Mouse (Mus musculus) lung, embryonic 16.5 days (tissue): ENCODE data around the gene Tram2. TPM values are rescaled to one million over a fixed set of nuclear protein-coding genes. Genes with fewer than 3 reads are reported as not detected.

ENCODE experiments used
- ATAC-seq: fragments of 200-750 bp; cut with Nextera tagmentation; 2 replicates; pipeline ENCODE4 v1.8.0; 2017; ENCODE audit warnings: low read depth, mild to moderate bottlenecking, moderate library complexity
- H3K27ac ChIP-seq: fragments of 300-500 bp; sonication (generic); 2 replicates; pipeline ENCODE4 v1.5.1; 2014; ENCODE audit warnings: mild to moderate bottlenecking, control low read depth, low read length
- H3K27me3 ChIP-seq: fragments of 300-500 bp; sonication (generic); 2 replicates; pipeline ENCODE4 v1.6.1; 2014; ENCODE audit warnings: low read depth, low read length, mixed read lengths; ENCODE audit not compliant: control insufficient read depth, insufficient read depth
- H3K36me3 ChIP-seq: fragments of 300-500 bp; sonication (generic); 2 replicates; pipeline ENCODE4 v1.6.1; 2014; ENCODE audit warnings: low read length; ENCODE audit not compliant: control insufficient read depth, insufficient read depth
- H3K4me1 ChIP-seq: fragments of 300-500 bp; sonication (generic); replicated peaks from 2 replicates; pipeline ENCODE4 v1.6.1; 2014; ENCODE audit warnings: low read length, mixed read lengths; ENCODE audit not compliant: control insufficient read depth, insufficient read depth
- H3K4me2 ChIP-seq: fragments of 300-500 bp; sonication (generic); 2 replicates; pipeline ENCODE4 v1.6.1; 2014; ENCODE audit warnings: low read depth, low read length, control low read depth
- H3K4me3 ChIP-seq: fragments of 300-500 bp; sonication (generic); 2 replicates; pipeline ENCODE4 v1.5.1; 2014; ENCODE audit warnings: mild to moderate bottlenecking, low read length, control low read depth
- H3K9ac ChIP-seq: fragments of 300-500 bp; sonication (generic); 2 replicates; pipeline ENCODE4 v1.6.1; 2014; ENCODE audit warnings: low read length, control low read depth
- H3K9me3 ChIP-seq: fragments of 300-500 bp; sonication (generic); 2 replicates; pipeline ENCODE4 v1.6.1; 2016; ENCODE audit warnings: low read length; ENCODE audit not compliant: control insufficient read depth
- WGBS: fragments of 180-500 bp; shearing (Covaris S2); extraction: QIAGEN DNeasy Blood & Tissue Kit; methylation state at CpG from one replicate; pipeline ENCODE4 v1.1.7; 2014; 5-methylcytosine and 5-hydroxymethylcytosine counted together
- polyA plus RNA-seq: library from polyadenylated mRNA; unstranded; fragments of >200 nt; fragmentation: Nextera tagmentation; extraction: Ambion mirVana; gene quantifications from 2 replicates; pipeline ENCODE4 v1.2.1, GENCODE M21; 2015

The Tram2 gene
- polyA plus RNA-seq, 1 experiment from 2014 or later, result 8.6 TPM

GRCm38 (mm10) chr1:21033792-21034119 lies 45.3 kb downstream of the Tram2 start:
- no peaks in the 10 kb centered on the region for H3K9me3 ChIP-seq
- no peaks in the 10 kb centered on the region for H3K36me3 ChIP-seq
- H3K9ac ChIP-seq, result no peak overlapping the region
- ATAC-seq, result no peak
- no peak overlapping the region for H3K27ac ChIP-seq
- no peak overlapping the region for H3K4me2 ChIP-seq
- no peak overlapping the region for H3K4me3 ChIP-seq
- 0 out of 2 replicates have a peak, but pooled peaks cover 2% of the 10 kb centered on the region for H3K4me1 ChIP-seq
- no peaks in the 10 kb centered on the region for H3K27me3 ChIP-seq

DNA sequence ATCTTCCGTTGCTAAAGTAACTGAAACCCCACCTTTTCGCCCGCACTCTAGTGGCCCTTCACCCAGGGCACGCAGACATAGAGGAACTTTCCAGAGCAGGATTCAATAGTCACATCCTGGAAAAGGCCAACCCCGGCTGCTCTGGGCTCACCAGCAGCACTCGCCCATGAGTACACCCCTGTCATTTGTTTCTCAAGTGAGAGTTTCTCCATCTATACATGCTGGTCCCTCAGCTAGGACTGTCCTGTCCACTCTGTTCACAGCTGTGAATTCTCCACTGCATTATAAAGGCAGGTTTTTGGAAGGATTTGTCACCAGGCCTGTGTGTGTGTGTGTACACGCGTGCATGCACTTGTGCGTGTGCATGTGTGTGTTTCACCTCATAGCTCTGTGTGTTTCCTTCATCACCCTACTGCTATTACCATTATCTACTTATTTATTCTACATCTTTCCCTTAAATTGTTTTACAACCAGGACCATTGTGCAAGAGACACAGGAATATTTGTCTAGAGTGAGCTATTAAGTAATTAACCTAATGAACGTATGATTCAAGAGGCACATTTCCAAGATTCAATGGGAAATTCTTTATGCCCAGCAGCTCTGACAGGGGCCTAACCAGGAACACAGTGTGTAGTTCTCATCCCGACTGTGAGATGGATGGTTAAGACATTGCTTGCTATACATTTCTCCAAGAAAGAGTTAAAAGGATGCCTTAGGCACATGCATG lies 45.8 kb downstream of the Tram2 start:
- H3K4me1 ChIP-seq, result 0 out of 2 replicates have a peak, but pooled peaks cover 2% of the 10 kb centered on the region
- no peaks in the 10 kb centered on the region for H3K9me3 ChIP-seq
- no peak overlapping the region for H3K9ac ChIP-seq
- H3K27me3 ChIP-seq, result no peaks in the 10 kb centered on the region
- H3K4me3 ChIP-seq, result no peak overlapping the region
- no peak; the same call in 1 of the 2 replicates for ATAC-seq
- no peak overlapping the region for H3K4me2 ChIP-seq
- H3K36me3 ChIP-seq, result no peaks in the 10 kb centered on the region
- 89% methylated on average over 11 of the region's 11 CpGs for WGBS
- no peak overlapping the region for H3K27ac ChIP-seq

GRCm38 (mm10) chr1:21031650-21032049 lies 47.4 kb downstream of the Tram2 start:
- Histone ChIP-seq H3K27me3 (no peaks in the 10 kb centered on the region), H3K36me3 (no peaks in the 10 kb centered on the region), H3K27ac (no peak overlapping the region), H3K4me1 (no peaks in the 10 kb centered on the region), H3K4me2 (no peak overlapping the region), H3K9ac (no peak overlapping the region), H3K4me3 (no peak overlapping the region), H3K9me3 (no peaks in the 10 kb centered on the region)
- 79% methylated on average over 2 of the region's 2 CpGs for WGBS
- no peak for ATAC-seq

GRCm38 (mm10) chr1:21029000-21029399 lies 50.0 kb downstream of the Tram2 start:
- Histone ChIP-seq H3K9ac (no peak overlapping the region), H3K27ac (no peak overlapping the region), H3K4me1 (no peaks in the 10 kb centered on the region), H3K4me2 (no peak overlapping the region), H3K9me3 (no peaks in the 10 kb centered on the region), H3K36me3 (no peaks in the 10 kb centered on the region), H3K27me3 (no peaks in the 10 kb centered on the region), H3K4me3 (no peak overlapping the region)
- 87% methylated on average over 4 of the region's 4 CpGs for WGBS
- no peak for ATAC-seq

DNA sequence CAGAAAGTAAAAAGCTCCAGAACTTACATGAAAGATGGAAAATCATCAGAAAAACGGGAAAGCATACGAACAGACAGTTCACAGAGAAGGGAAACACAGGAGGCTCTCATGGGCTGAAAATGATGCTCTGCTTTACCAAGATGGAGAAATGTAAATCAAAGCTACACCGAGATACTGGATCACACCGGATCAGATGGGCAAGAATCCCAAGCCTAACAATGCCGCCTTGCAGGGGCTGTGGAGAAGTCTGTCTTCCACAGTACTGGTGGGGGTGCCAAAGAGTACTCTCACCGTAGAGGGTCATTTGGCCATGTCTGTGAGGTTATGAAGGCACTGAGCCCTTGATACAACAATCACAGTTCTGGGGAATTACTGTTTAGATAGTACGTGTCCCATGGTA lies 52.5 kb downstream of the Tram2 start:
- H3K9ac ChIP-seq, result no peak overlapping the region
- no peaks in the 10 kb centered on the region for H3K27me3 ChIP-seq
- no peak overlapping the region for H3K4me3 ChIP-seq
- no peaks in the 10 kb centered on the region for H3K9me3 ChIP-seq
- no peaks in the 10 kb centered on the region for H3K36me3 ChIP-seq
- no peak overlapping the region for H3K4me2 ChIP-seq
- H3K4me1 ChIP-seq, result no peaks in the 10 kb centered on the region
- 75% methylated on average over 7 of the region's 7 CpGs for WGBS
- no peak for ATAC-seq
- no peak overlapping the region for H3K27ac ChIP-seq

DNA sequence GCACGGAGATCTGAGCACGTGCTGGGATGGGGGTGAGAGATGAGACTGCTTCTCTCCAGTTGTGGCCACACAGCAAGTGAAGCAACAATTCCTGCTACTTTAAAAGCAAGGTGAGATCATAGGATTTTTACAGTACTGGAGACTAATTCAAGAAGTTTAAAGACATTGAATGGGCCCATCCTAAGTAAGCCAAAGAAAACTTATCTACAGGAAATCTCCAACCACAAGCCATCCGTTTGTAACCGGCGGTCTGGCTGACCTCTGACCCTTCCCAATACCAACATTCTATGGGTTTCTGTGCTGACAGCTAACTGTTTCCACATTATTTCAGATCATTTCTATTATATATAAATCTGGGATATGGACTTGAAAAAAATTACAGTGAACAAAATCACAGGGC lies 53.8 kb downstream of the Tram2 start:
- Histone ChIP-seq H3K9me3 (no peaks in the 10 kb centered on the region), H3K4me2 (no peak overlapping the region), H3K9ac (no peak overlapping the region), H3K27ac (no peak overlapping the region), H3K4me3 (no peak overlapping the region), H3K4me1 (no peaks in the 10 kb centered on the region), H3K27me3 (no peaks in the 10 kb centered on the region), H3K36me3 (no peaks in the 10 kb centered on the region)
- WGBS, result 68% methylated on average over 5 of the region's 5 CpGs
- ATAC-seq, result no peak

- H3K27ac ChIP-seq, result no peak overlapping the region
- no peak overlapping the region for H3K4me2 ChIP-seq
- 80% methylated on average over 3 of the region's 3 CpGs for WGBS
- no peak for ATAC-seq
- no peaks in the 10 kb centered on the region for H3K4me1 ChIP-seq
- no peak overlapping the region for H3K4me3 ChIP-seq
- H3K36me3 ChIP-seq, result no peaks in the 10 kb centered on the region
- H3K27me3 ChIP-seq, result no peaks in the 10 kb centered on the region
- H3K9me3 ChIP-seq, result no peaks in the 10 kb centered on the region
- H3K9ac ChIP-seq, result no peak overlapping the region
Observed at GRCm38 (mm10) chr1:21023101-21023500, 55.9 kb downstream of the Tram2 start.

GRCm38 (mm10) chr1:21014463-21014862 lies 64.6 kb downstream of the Tram2 start:
- peaks cover 4% of the 10 kb centered on the region for H3K4me1 ChIP-seq
- H3K4me2 ChIP-seq, result no peak overlapping the region
- no peaks in the 10 kb centered on the region for H3K27me3 ChIP-seq
- peaks cover 13% of the 10 kb centered on the region for H3K36me3 ChIP-seq
- H3K4me3 ChIP-seq, result no peak overlapping the region
- ATAC-seq, result peak; percentile 59
- 0 out of 2 replicates have a peak overlapping the region, but pooled peaks have one; percentile 4 for H3K27ac ChIP-seq
- no peak overlapping the region for H3K9ac ChIP-seq
- WGBS, result 51% methylated on average over 8 of the region's 8 CpGs
- H3K9me3 ChIP-seq, result no peaks in the 10 kb centered on the region

DNA sequence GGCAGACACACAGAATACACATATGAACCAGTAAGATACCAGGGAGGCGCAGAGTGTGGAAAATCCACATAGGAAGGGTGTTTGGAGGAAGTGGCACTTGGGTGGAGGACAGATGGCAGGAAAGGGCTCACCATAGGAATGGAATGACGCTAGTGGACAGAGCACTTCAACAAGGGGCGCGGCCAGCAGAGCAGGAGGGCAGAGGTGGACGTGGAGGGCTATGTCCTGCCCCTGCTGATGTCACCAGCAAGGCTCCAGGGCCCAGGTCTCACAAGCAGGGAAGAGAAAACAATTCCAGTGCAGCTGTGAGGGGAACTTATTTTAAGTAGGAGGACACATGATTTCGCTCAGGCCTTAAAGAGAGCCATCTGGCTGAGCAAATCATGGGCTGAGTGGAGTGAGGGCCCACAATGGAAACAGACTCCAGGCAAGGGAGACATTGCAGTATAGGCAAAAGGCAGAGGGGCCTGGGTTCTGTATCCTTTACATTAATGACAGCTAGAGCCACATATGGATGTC lies 68.7 kb downstream of the Tram2 start:
- ATAC-seq, result peak; percentile 68
- Histone ChIP-seq H3K9me3 (no peaks in the 10 kb centered on the region), H3K4me2 (no peak overlapping the region), H3K4me1 (peaks cover 4% of the 10 kb centered on the region), H3K9ac (no peak overlapping the region; the same call in 1 of the 2 replicates), H3K27me3 (no peaks in the 10 kb centered on the region), H3K36me3 (peaks cover 18% of the 10 kb centered on the region), H3K27ac (peak overlapping the region; percentile 58), H3K4me3 (no peak overlapping the region)
- 64% methylated on average over 6 of the region's 6 CpGs for WGBS
